Mouse (Mus musculus) left cerebral cortex, adult 6 months (tissue): Measurements from ENCODE around the gene Amdhd1. TPM values are rescaled to one million over a fixed set of nuclear protein-coding genes. Genes with fewer than 3 reads are reported as not detected.

ENCODE experiments used
- long read RNA-seq, 2 experiments: library from polyadenylated mRNA; unstranded; transcript quantifications; one replicate each; pipeline ENCODE4 v2.0.0; 2019 to 2020
- polyA plus RNA-seq: library from polyadenylated mRNA; unstranded; fragments of <200 nt; fragmentation: Nextera tagmentation; gene quantifications from 2 replicates; pipeline ENCODE4 v1.2.3, GENCODE M21; 2021

Amdhd1 gene
- 0.28 and 0.37 TPM in 2 replicates for polyA plus RNA-seq
- long read RNA-seq, experiment 1: 0 reads
- long read RNA-seq, experiment 2: 0 reads

DNA sequence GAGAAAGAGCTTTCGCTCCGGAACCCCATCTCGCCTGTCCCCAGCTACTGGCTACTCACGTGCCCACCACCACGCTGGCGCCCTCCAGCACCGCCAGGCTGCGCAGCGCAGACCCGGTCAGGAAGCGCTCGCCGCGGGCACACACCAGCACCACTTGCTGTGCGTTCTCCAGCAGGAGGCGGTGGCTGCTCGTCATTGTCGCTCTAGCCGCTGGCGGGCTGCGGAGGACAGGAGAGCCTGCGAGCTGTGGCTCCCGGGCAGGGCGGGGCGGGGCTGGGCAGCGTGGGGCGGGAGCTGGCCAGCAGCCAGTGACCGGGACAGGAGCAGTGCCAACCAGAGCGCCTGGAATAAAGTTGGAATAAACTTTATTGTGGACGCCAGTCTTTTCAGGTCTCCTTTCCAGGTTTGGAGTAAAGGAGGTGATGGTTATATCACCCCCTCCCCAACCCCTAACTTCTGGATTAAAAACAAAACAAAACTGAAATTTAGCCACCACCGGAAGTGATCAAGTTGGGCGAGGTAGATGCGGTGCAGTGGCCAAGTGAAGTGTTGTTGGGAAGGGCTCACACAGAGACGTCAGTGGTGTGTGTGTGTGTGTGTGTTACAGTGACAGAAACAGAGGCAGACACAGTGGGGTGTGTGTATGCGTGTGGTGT is at the start of gene Amdhd1:
TSS of gene Amdhd1 (minus strand) at position 259 of the 656 bp plus-strand sequence.

DNA sequence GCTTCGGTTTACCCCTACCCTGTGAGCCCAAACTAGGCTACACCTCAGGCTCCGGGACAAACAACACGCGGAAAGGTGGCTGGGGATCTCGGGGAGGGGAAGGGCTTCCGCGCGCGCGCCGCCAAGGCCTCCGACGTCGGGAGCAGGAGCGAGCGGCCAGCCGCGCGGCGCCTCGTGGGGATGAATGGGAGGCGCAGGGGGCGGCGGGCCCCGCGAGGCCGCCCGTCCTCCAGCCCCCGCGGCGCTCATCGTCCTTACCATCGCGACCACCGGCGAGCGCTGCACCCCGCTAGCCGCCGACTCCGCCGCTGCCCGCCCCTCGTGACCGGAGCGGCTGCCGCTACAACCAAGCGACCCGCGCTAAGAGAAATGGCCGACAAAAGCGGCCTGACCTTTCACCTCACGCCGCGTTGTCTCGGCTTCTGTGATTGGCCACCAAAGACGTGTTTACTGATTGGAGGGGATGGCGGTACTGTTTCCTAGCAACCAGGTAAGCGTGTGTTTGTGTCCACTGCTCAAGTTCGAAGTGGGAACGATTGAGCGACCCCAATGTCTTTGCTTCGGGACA is 49.5 kb upstream of the Amdhd1 start, which contains the start of gene Snrpf:
TSS of gene Snrpf (minus strand) at position 426 of the 568 bp plus-strand sequence.

DNA sequence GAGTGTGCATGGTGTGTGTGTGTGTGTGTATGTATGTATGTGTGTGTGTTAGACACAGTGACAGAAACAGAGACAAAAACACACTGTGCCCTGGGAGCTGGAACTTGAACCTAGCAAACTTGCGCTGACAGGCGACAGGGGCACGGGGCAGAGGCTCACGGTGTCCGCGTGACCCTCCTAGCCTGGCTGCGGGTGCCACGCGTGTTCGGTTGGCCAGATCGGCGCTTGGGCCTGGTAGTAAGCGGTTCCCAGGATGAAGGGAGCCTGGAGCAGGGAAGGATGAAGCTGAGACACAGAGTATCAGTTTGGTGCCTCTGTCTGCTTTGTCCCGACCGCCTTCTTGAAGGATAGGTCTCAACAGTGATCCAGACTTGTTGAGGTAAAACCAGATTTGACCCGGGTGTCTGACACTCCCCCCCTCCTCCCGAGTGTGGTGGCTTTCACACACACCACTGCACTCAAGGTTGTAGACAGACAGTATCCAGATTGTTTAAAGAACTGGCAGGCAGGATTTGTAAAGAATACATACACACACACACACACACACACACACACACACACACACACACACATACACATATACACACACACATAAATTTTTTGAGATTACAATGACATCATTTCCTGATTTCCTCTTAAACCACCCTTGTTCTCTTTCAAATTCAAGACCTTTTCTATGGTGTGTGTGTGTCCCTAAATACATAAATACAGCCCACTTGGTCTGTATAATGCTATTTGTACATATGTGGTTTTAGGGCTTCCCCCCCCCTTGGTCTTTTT is 788 bp upstream of the Amdhd1 start, which contains the start of gene Ccdc38:
TSS of gene Ccdc38 (plus strand) at position 202 of the 780 bp plus-strand sequence.

DNA sequence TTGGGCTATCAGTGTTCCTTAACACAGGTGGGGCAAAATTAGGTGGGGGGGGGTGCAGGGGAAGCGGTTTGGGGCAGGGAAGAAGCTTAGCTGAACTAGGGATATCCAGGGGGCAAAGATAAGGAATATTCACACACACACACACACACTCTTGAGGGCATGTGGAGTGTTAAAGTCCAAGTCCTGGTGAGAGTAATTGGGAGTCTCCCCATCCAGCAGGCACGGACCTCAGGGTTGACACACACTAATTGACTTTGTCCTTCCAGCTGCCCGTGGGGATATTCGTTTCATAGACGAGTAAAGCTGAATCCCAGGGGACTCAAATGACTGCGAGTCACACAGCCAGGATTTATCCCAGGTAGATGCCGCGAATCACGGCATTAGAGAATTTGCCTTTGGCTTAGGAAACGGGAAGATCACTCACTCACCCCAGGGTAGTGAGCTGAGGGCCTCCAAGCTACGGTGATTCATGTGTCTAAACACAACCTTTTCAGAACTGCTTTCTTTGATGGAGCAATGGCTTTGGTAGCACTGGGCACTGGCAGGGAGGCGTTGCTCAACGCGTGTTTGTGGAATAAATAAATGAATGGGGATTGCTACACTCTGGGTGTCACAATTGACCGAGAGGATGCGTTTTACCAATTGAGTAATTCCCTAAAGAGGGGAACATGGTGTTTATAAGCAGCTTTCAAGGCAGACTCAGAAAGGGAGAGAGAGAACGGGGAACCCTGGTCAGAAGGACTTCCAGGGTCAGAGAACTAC is 51.6 kb downstream of the Amdhd1 start, which contains the start of gene Hal:
TSS of gene Hal (plus strand) at position 703 of the 762 bp plus-strand sequence.

Other genes with a start within 250 kb of the Amdhd1 start
- 2.0 TPM in 2 replicates for gene Elk3, start 228.9 kb downstream of the Amdhd1 start, polyA plus RNA-seq
- gene Lta4h, start 86.6 kb downstream of the Amdhd1 start, polyA plus RNA-seq: 37.7 and 39.3 TPM in 2 replicates
- 0.09 TPM in 1 of 2 replicates, not detected in the other for gene Hal, start 51.3 kb downstream of the Amdhd1 start, polyA plus RNA-seq
- 0.38 and 0.54 TPM in 2 replicates for gene Ccdc38, start 599 bp upstream of the Amdhd1 start, polyA plus RNA-seq
- gene Snrpf, start 49.7 kb upstream of the Amdhd1 start, polyA plus RNA-seq: 105 and 112 TPM in 2 replicates
- 0.31 and 1.1 TPM in 2 replicates for gene Ntn4, start 100.6 kb upstream of the Amdhd1 start, polyA plus RNA-seq